Mouse (Mus musculus) CH12.LX (cell line): ENCODE results near the gene Psmf1.

Experiments used
- CHD1 ChIP-seq: IDR thresholded peaks from 2 replicates; pipeline ENCODE4 v1.6.1; 2012; ENCODE audit warnings: low read depth, low read length, improper control_type of control experiment, inconsistent platforms
- CTCF ChIP-seq, 2 experiments: IDR thresholded peaks in 1 of 2; conservative IDR thresholded peaks in 1 of 2; 2 replicates each; pipeline ENCODE4 v1.5.1; 2011 to 2012; ENCODE audit warnings: low read depth in 2 of 2, low read length in 2 of 2, improper control_type of control experiment in 1 of 2, inconsistent platforms in 1 of 2, mild to moderate bottlenecking in 1 of 2, moderate library complexity in 1 of 2
- MAX ChIP-seq: IDR thresholded peaks from 2 replicates; pipeline ENCODE4 v1.6.1; 2011; ENCODE audit warnings: low read length, improper control_type of control experiment
- NRF1 ChIP-seq: IDR thresholded peaks from 2 replicates; pipeline ENCODE4 v1.6.1; 2014; ENCODE audit warnings: low read depth, mild to moderate bottlenecking, inconsistent platforms, low read length, improper control_type of control experiment, moderate library complexity
- SIN3A ChIP-seq: IDR thresholded peaks from 2 replicates; pipeline ENCODE4 v1.6.1; 2012; ENCODE audit warnings: low read length, improper control_type of control experiment, inconsistent platforms
- SMC3 ChIP-seq: IDR thresholded peaks from 2 replicates; pipeline ENCODE4 v1.6.1; 2011; ENCODE audit warnings: low read depth, low read length, improper control_type of control experiment
- TBP ChIP-seq: conservative IDR thresholded peaks from 2 replicates; pipeline ENCODE4 v1.6.1; 2011; ENCODE audit warnings: low read depth, low read length, improper control_type of control experiment

GRCm38 (mm10) chr2:151743845-151744244 is at the start of gene Psmf1:
- TF ChIP-seq CTCF (conservative IDR thresholded peaks at IDR 0.05 in 1 of 2, IDR thresholded peaks at IDR 0.05 in 1 of 2; ENCODE audit: low read depth in 2 of 2, low read length in 2 of 2) (no peak), NRF1 (no peak), CHD1 (no peak), SMC3 (no peak), TBP (no peak), SIN3A (no peak), MAX (no peak)
